Mouse (Mus musculus) forebrain, embryonic 12.5 days (tissue): ENCODE measurements at regions not wholly inside any gene's neighbourhood (a gene's known extent, or its start where the extent isn't known, plus 50 kb on each side); places are given as distances from the start of the nearest gene placed in this dataset.
A peak's percentile ranks its signal among the peaks of the same experiment; 100 is the strongest.

Experiments
- ATAC-seq: fragments of 200-750 bp; cut with Nextera tagmentation; 2 replicates; pipeline ENCODE4 v1.8.0; 2017; ENCODE audit warnings: moderate TSS enrichment; ENCODE audit not compliant: low FRiP score
- H3K27ac ChIP-seq: fragments of 300-500 bp; sonication (generic); 2 replicates; pipeline ENCODE4 v1.5.1; 2016; ENCODE audit warnings: mild to moderate bottlenecking
- H3K27me3 ChIP-seq: fragments of 300-500 bp; sonication (generic); 2 replicates; pipeline ENCODE4 v1.6.1; 2016; ENCODE audit warnings: mild to moderate bottlenecking
- H3K36me3 ChIP-seq: fragments of 300-500 bp; sonication (generic); replicated peaks from 2 replicates; pipeline ENCODE4 v1.6.1; 2016; ENCODE audit warnings: mild to moderate bottlenecking
- H3K4me1 ChIP-seq: fragments of 300-500 bp; sonication (generic); 2 replicates; pipeline ENCODE4 v1.6.1; 2016
- H3K4me2 ChIP-seq: fragments of 300-500 bp; sonication (generic); 2 replicates; pipeline ENCODE4 v1.6.1; 2016; ENCODE audit warnings: mild to moderate bottlenecking, moderate library complexity
- H3K4me3 ChIP-seq: fragments of 300-500 bp; sonication (generic); replicated peaks from 2 replicates; pipeline ENCODE4 v1.5.1; 2016; ENCODE audit warnings: mild to moderate bottlenecking
- H3K9ac ChIP-seq: fragments of 300-500 bp; sonication (generic); 2 replicates; pipeline ENCODE4 v1.6.1; 2016; ENCODE audit warnings: mild to moderate bottlenecking
- H3K9me3 ChIP-seq: fragments of 300-500 bp; sonication (generic); 2 replicates; pipeline ENCODE4 v1.6.1; 2016
- WGBS: fragments of 180-500 bp; shearing (Covaris S2); methylation state at CpG from one replicate; pipeline ENCODE4 v1.1.7; 2016; 5-methylcytosine and 5-hydroxymethylcytosine counted together

DNA sequence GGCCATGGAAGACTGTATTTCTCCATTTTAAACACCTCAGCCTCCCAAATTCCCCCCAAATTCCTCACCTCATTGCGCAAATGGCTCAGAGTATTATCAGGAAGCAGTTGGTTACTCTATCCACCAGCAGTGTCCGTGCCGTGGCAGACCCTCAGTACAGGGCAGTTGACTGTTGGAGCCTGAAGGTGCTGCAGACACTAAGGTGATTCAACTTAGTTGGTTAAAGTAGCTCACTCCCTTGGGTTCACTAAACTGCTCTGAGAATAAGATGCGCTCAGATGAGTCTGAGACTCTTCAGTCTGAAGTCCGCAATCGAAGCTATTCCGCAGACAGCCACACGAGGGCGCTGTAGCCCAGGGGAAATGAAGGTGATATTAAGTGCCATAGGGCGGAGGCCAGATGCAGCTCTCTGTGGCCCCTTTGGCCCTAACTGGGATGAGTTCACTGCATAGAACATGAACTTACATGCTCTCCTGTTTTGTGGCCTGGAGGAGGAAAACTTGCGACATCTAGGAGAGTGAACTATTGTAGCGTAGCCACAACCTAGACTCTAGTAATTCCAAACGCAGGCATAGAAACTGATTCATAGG, 62.9 kb downstream of the Amer3 start:
- H3K9me3 ChIP-seq = no peaks in the 10 kb centered on the region
- H3K4me3 ChIP-seq = no peak overlapping the region
- H3K9ac ChIP-seq = no peak overlapping the region
- no peak overlapping the region for H3K27ac ChIP-seq
- H3K27me3 ChIP-seq = 0 out of 2 replicates have a peak, but pooled peaks cover 3% of the 10 kb centered on the region
- ATAC-seq = peak; percentile 41; the same call in 1 of the 2 replicates
- no peaks in the 10 kb centered on the region for H3K4me1 ChIP-seq
- no peak overlapping the region for H3K4me2 ChIP-seq
- WGBS = 39% methylated on average over 13 of the region's 13 CpGs
- no peaks in the 10 kb centered on the region for H3K36me3 ChIP-seq

DNA sequence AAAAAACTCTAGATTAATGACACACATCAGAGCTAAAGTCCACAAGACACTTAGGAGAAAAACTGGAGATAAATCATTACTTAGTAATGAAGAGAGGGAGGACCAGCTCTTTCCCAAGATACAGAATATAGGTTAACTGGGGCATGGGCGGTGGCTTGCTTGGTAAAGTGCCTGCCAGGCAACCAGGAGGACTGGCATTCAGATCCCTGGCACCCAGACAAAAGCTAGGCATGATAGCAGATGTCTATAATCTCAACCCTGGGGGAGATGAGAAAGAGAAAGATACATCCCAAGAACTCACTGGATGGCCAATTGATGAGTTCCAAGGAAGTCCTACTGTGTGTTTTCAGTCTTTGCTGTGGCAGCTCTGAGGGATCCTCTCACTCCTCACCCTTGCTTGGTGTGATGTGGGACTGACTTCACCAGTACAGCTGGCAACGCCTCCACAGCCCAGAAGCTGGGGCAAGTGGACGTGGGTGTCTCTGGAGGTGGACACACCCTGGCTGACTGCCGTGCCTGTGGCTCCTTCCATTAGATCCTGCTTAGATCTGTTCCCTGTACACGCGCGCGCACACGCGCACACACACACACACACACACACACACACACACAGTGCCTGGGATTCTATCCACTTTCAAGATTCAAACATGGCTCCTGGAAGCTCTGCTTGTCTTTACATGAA, 74.6 kb downstream of the Amer3 start:
- no peaks in the 10 kb centered on the region for H3K9me3 ChIP-seq
- H3K4me3 ChIP-seq = no peak overlapping the region
- no peaks in the 10 kb centered on the region for H3K4me1 ChIP-seq
- WGBS = 89% methylated on average over 10 of the region's 10 CpGs
- H3K4me2 ChIP-seq = no peak overlapping the region
- no peaks in the 10 kb centered on the region for H3K36me3 ChIP-seq
- no peak overlapping the region for H3K9ac ChIP-seq
- no peak overlapping the region for H3K27ac ChIP-seq
- ATAC-seq = no peak
- no peaks in the 10 kb centered on the region for H3K27me3 ChIP-seq

GRCm38 (mm10) chr1:34657481-34657880, 78.0 kb downstream of the Amer3 start:
- no peaks in the 10 kb centered on the region for H3K27me3 ChIP-seq
- no peak for ATAC-seq
- no peak overlapping the region for H3K27ac ChIP-seq

GRCm38 (mm10) chr1:34663875-34664547, 84.6 kb downstream of the Amer3 start:
- Histone ChIP-seq H3K4me3 (no peak overlapping the region), H3K4me1 (peaks cover 28% of the 10 kb centered on the region), H3K27me3 (no peaks in the 10 kb centered on the region), H3K9me3 (no peaks in the 10 kb centered on the region), H3K4me2 (peak overlapping the region; percentile 27), H3K27ac (peak overlapping the region; percentile 91), H3K9ac (no peak overlapping the region), H3K36me3 (no peaks in the 10 kb centered on the region)
- 67% methylated on average over 4 of the region's 4 CpGs for WGBS
- no peak for ATAC-seq

More at GRCm38 (mm10) chr1:34657481-34657880, 78.0 kb downstream of the Amer3 start:
- Histone ChIP-seq H3K4me2 (no peak overlapping the region), H3K36me3 (no peaks in the 10 kb centered on the region), H3K9ac (no peak overlapping the region), H3K4me1 (no peaks in the 10 kb centered on the region), H3K9me3 (no peaks in the 10 kb centered on the region), H3K4me3 (no peak overlapping the region)

DNA sequence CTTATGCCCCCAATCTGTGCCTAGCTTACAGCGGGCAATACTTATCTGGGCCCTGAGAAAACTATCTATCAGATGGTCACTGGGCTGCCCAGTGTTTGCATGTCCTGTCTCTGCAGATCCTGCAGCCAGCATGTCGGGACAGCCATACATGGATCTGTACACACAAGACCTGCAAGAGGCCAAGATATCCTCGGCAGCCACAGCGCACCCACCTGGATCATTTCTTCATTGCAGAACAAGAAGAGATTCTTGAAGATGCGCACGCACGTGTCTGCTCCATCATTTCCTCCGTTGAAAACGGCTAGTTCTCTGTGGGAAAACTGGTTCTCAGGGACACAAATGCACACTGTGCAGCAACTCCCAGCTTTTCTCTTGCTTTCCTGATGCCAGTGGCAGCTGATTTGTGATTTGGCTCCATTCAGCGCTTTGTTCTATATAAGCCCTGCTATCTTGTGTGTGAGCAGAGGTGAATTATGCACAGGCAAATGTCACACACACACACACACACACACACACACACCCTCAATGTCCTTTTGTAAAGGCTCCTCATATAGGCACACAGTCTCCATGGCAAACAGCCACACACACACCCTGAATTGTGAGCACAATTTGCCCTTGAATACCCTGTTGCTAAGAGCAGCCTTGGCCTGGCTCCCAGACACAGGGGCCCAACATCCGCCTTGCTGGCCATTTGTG, 85.5 kb downstream of the Amer3 start:
- peak; percentile 89 for ATAC-seq
- H3K27me3 ChIP-seq = no peaks in the 10 kb centered on the region
- no peak overlapping the region for H3K4me3 ChIP-seq
- H3K27ac ChIP-seq = peak overlapping the region; percentile 91
- H3K9ac ChIP-seq = no peak overlapping the region
- peak overlapping the region; percentile 27 for H3K4me2 ChIP-seq
- H3K9me3 ChIP-seq = no peaks in the 10 kb centered on the region
- 54% methylated on average over 11 of the region's 11 CpGs for WGBS
- H3K4me1 ChIP-seq = peaks cover 28% of the 10 kb centered on the region
- no peaks in the 10 kb centered on the region for H3K36me3 ChIP-seq

- H3K9ac ChIP-seq = no peak overlapping the region
- peaks cover 28% of the 10 kb centered on the region for H3K4me1 ChIP-seq
- H3K36me3 ChIP-seq = no peaks in the 10 kb centered on the region
- H3K27me3 ChIP-seq = no peaks in the 10 kb centered on the region
- no peak overlapping the region for H3K4me3 ChIP-seq
- H3K9me3 ChIP-seq = no peaks in the 10 kb centered on the region
- peak overlapping the region; percentile 91 for H3K27ac ChIP-seq
- ATAC-seq = peak; percentile 42; the same call in 1 of the 2 replicates
- H3K4me2 ChIP-seq = no peak overlapping the region
- WGBS = 72% methylated on average over 5 of the region's 5 CpGs
Measured at GRCm38 (mm10) chr1:34665512-34665854, 86.0 kb downstream of the Amer3 start.

GRCm38 (mm10) chr1:34666226-34666662, 86.8 kb downstream of the Amer3 start:
- peak overlapping the region; percentile 91 for H3K27ac ChIP-seq
- peak; percentile 82 for ATAC-seq
- H3K9me3 ChIP-seq = no peaks in the 10 kb centered on the region
- 45% methylated on average over 13 of the region's 13 CpGs for WGBS
- peaks cover 28% of the 10 kb centered on the region for H3K4me1 ChIP-seq
- no peaks in the 10 kb centered on the region for H3K27me3 ChIP-seq
- no peak overlapping the region for H3K4me2 ChIP-seq
- no peak overlapping the region for H3K9ac ChIP-seq
- H3K4me3 ChIP-seq = no peak overlapping the region
- no peaks in the 10 kb centered on the region for H3K36me3 ChIP-seq

GRCm38 (mm10) chr1:34677105-34677741, 97.8 kb downstream of the Amer3 start:
- WGBS = 49% methylated on average over 12 of the region's 12 CpGs
- no peak for ATAC-seq
- peaks cover 58% of the 10 kb centered on the region for H3K27me3 ChIP-seq
- H3K4me3 ChIP-seq = no peak overlapping the region
- H3K36me3 ChIP-seq = no peaks in the 10 kb centered on the region
- peak overlapping the region; percentile 87; the same call in 1 of the 2 replicates for H3K4me2 ChIP-seq
- peaks cover 13% of the 10 kb centered on the region for H3K4me1 ChIP-seq
- no peak overlapping the region for H3K27ac ChIP-seq
- no peak overlapping the region for H3K9ac ChIP-seq
- H3K9me3 ChIP-seq = no peaks in the 10 kb centered on the region

DNA sequence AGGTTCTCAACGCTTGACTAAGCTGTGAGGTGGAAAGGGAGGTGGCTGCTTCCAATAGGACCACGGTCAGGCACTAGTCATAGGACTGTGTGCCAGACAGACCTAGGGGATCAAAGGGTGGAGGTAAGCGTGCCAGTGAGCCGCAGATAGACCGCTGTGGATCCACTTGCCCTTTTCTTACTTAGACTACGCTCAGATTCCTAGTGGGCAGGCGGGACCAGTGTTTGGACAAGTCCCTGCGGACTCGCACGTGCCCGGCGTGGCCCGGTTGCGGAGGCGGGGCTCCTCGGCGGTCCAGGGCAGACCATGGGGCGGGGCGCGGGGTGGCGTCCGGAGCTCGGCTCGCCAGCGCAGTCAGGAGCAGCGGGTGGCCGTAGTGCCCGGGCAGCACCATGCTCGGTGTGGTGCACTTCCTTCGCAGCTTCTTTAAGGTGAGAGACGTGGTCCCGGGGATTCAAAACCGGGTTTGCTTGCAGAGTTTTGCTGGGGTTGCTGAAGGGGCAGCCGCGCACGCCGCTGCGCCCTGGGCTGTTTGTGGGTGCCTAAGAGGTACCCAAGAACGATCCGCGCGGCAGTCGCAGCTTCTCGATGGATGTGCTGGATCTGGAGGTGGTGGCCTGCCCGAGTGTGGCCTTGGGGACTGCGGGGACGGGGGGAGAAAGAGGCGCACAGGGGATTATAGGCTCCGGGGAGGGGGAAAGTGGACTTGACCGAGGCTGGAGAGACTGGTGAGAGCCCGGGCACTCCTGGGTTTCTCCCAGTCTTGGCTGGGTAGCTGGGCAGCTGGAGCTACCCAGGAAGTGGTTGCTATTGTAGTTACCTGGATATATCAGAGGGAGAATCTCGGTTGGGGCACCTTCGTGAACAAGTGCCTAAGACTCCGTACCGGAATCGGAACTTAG, 98.6 kb downstream of the Amer3 start:
- Histone ChIP-seq H3K9ac (peak overlapping the region; percentile 51), H3K4me1 (peaks cover 13% of the 10 kb centered on the region), H3K4me2 (peak overlapping the region; percentile 87), H3K9me3 (no peaks in the 10 kb centered on the region), H3K4me3 (peak overlapping the region; percentile 48), H3K36me3 (no peaks in the 10 kb centered on the region), H3K27me3 (peaks cover 58% of the 10 kb centered on the region), H3K27ac (no peak overlapping the region)
- ATAC-seq = peak; percentile 72
- WGBS = under 1% methylated on average over 56 of the region's 56 CpGs

DNA sequence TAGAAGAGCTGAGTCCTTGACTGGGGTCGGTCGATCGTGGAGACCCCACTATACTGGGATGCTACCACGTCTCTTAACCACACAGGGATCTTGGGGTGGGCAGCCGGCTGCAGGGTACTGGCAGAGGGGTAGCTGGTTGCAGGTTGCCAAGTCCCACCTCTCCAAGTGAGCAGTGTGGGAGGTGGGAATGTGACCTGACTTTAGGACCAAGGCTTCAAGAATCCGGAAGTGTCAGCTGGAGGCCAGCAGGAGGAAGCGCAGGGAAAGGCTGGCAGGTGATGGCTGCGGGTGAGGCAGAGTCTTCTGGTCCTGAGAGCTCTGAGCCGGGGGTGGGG, 99.2 kb downstream of the Amer3 start:
- Histone ChIP-seq H3K4me1 (peaks cover 13% of the 10 kb centered on the region), H3K27me3 (peaks cover 58% of the 10 kb centered on the region), H3K36me3 (no peaks in the 10 kb centered on the region), H3K27ac (no peak overlapping the region), H3K4me2 (peak overlapping the region; percentile 87), H3K4me3 (peak overlapping the region; percentile 48), H3K9ac (peak overlapping the region; percentile 51), H3K9me3 (no peaks in the 10 kb centered on the region)
- no peak for ATAC-seq
- 3% methylated on average over 9 of the region's 9 CpGs for WGBS

- no peaks in the 10 kb centered on the region for H3K4me1 ChIP-seq
- no peak overlapping the region for H3K27ac ChIP-seq
- no peak overlapping the region for H3K4me2 ChIP-seq
- 72% methylated on average over 2 of the region's 2 CpGs for WGBS
- H3K9me3 ChIP-seq = no peaks in the 10 kb centered on the region
- H3K36me3 ChIP-seq = no peaks in the 10 kb centered on the region
- no peaks in the 10 kb centered on the region for H3K27me3 ChIP-seq
- ATAC-seq = no peak
- H3K4me3 ChIP-seq = no peak overlapping the region
- no peak overlapping the region for H3K9ac ChIP-seq
Measured at GRCm38 (mm10) chr1:34686539-34686938, 107.1 kb downstream of the Amer3 start.
